Mouse (Mus musculus) C2C12 (cell line): ENCODE results near the gene Inava. TPM values are rescaled to one million over a fixed set of nuclear protein-coding genes. Genes with fewer than 3 reads are reported as not detected.

ENCODE experiments used
- H3K27me3 ChIP-seq: one replicate; pipeline ENCODE4 v1.6.1; 2011; ENCODE audit not compliant: control insufficient read depth, insufficient read depth, insufficient read length
- H3K36me3 ChIP-seq: one replicate; pipeline ENCODE4 v1.6.1; 2011; ENCODE audit not compliant: control insufficient read depth, insufficient read depth
- H3K4me3 ChIP-seq: one replicate; pipeline ENCODE4 v1.5.1; 2011; ENCODE audit warnings: mild to moderate bottlenecking, control low read depth; ENCODE audit not compliant: poor library complexity, insufficient read depth, severe bottlenecking
- H3K79me2 ChIP-seq: one replicate; pipeline ENCODE4 v1.6.1; 2011; ENCODE audit not compliant: control insufficient read depth, insufficient read depth
- H3K79me3 ChIP-seq: one replicate; pipeline ENCODE4 v1.6.1; 2011; ENCODE audit warnings: low read depth, control low read depth
- H3ac ChIP-seq: one replicate; pipeline ENCODE3; 2011; ENCODE audit warnings: low read depth; ENCODE audit not compliant: control insufficient read depth, insufficient read length
- CEBPB ChIP-seq: IDR thresholded peaks from one replicate; pipeline ENCODE4 v1.6.1; 2011; ENCODE audit warnings: low read depth, mild to moderate bottlenecking, control low read depth, moderate library complexity
- CTCF ChIP-seq: IDR thresholded peaks from one replicate; pipeline ENCODE4 v1.5.1; 2011; ENCODE audit not compliant: control insufficient read depth, insufficient read depth, insufficient read length
- FOSL1 ChIP-seq: IDR thresholded peaks from one replicate; pipeline ENCODE4 v1.8.0; 2011; ENCODE audit warnings: mild to moderate bottlenecking, low read length; ENCODE audit not compliant: poor library complexity, insufficient read depth, severe bottlenecking
- MAX ChIP-seq: IDR thresholded peaks from one replicate; pipeline ENCODE4 v1.6.1; 2011; ENCODE audit warnings: mild to moderate bottlenecking, control low read depth
- MYOD1 ChIP-seq: IDR thresholded peaks from one replicate; pipeline ENCODE4 v1.6.1; 2011; ENCODE audit warnings: low read depth; ENCODE audit not compliant: control insufficient read depth, insufficient read length
- MYOG ChIP-seq: IDR thresholded peaks from one replicate; pipeline ENCODE4 v1.6.1; 2011; ENCODE audit not compliant: control insufficient read depth, insufficient read length; ENCODE audit errors: extremely low read depth
- USF1 ChIP-seq: IDR thresholded peaks from one replicate; pipeline ENCODE4 v1.6.1; 2011; ENCODE audit warnings: low read depth, mild to moderate bottlenecking, control low read depth, moderate library complexity
- polyA plus RNA-seq: library from polyadenylated mRNA; unstranded; fragments of >200 nt; fragmentation: generic; extraction: Trizol; gene quantifications from one replicate; pipeline ENCODE4 v1.2.1, GENCODE M21; 2012; ENCODE audit warnings: missing spikeins

Gene Inava
- polyA plus RNA-seq, 1 experiment, result 7.6 TPM

DNA sequence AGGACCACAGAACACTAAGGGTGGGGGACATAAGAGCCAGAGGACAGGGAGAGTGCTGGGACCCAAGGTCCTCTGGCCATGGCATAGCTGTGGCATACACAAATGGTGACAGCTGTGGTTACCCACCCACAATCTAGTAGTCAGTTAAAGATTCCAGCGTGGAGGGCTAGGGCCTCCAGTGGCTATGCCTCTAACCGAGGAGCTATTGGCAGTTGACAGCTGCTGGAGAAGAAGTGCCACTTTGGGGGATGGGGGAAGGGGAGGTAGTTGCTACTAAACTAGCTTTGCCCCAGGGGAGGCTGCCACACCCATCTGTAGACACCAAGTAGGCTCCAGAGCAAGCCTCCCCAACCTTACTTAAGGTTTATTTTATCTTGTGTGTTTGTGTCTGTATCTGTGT lies 19.4 kb upstream of the Inava start:
- Histone ChIP-seq H3K79me2 (no peaks in the 10 kb centered on the region), H3K79me3 (no peaks in the 10 kb centered on the region), H3K4me3 (no peak overlapping the region), H3K27me3 (no peaks in the 10 kb centered on the region), H3ac (no peak overlapping the region), H3K36me3 (no peaks in the 10 kb centered on the region)
- TF ChIP-seq MYOD1 (peak; percentile 84), MAX (no peak), CEBPB (no peak), FOSL1 (no peak)

DNA sequence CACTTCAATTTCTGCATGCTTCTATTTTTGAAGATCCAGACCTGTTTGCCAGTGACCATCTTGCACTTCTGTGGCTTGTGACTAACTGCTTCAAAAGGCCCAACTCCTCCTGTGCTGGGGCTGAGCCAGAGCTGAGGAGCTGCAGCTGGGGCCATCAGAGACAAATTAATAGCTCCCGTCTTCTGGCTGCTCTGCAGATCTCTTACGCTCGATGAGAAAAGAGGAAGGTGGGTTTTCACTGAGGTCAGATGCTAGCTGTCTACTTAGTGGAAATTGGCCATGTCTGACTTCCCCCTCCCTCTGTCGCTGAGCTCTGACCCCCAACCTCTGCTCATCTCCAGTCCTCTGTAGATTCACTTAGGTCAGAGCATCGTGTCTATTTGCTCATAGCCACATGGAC lies 15.6 kb upstream of the Inava start:
- no peaks in the 10 kb centered on the region for H3K36me3 ChIP-seq
- H3K79me2 ChIP-seq, result no peaks in the 10 kb centered on the region
- H3K4me3 ChIP-seq, result no peak overlapping the region
- H3K79me3 ChIP-seq, result no peaks in the 10 kb centered on the region
- TF ChIP-seq MAX, result no peak
- no peak for TF ChIP-seq CTCF
- no peak for TF ChIP-seq CEBPB
- no peak for TF ChIP-seq MYOD1
- TF ChIP-seq USF1, result no peak
- no peak for TF ChIP-seq FOSL1
- H3K27me3 ChIP-seq, result no peaks in the 10 kb centered on the region
- H3ac ChIP-seq, result no peak overlapping the region

DNA sequence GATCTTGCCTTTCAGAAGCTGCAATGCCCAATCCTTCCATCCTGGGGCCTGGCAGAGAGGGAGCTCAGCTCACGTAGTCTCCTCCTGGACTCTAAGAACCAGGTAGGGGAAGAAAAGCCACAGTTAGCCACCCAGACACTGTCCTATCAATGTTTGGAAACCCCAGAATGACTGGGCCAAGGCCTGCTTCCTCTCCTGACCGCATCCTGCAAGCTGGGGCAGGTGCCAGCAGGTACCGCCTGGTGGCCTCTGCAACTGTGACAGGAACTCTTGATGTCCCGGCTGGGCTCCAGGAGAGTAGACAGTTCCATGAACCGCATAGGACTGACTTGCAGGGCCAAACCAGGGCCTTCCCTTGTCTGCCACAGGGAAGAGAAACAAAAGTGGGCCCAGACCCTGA lies 13.3 kb upstream of the Inava start:
- H3ac ChIP-seq, result no peak overlapping the region
- no peaks in the 10 kb centered on the region for H3K36me3 ChIP-seq
- H3K79me3 ChIP-seq, result no peaks in the 10 kb centered on the region
- H3K4me3 ChIP-seq, result no peak overlapping the region
- no peaks in the 10 kb centered on the region for H3K27me3 ChIP-seq
- H3K79me2 ChIP-seq, result no peaks in the 10 kb centered on the region
- TF ChIP-seq CEBPB, result no peak
- no peak for TF ChIP-seq FOSL1
- TF ChIP-seq MYOG, result no peak
- TF ChIP-seq USF1, result no peak
- TF ChIP-seq MYOD1, result no peak
- no peak for TF ChIP-seq CTCF
- no peak for TF ChIP-seq MAX

DNA sequence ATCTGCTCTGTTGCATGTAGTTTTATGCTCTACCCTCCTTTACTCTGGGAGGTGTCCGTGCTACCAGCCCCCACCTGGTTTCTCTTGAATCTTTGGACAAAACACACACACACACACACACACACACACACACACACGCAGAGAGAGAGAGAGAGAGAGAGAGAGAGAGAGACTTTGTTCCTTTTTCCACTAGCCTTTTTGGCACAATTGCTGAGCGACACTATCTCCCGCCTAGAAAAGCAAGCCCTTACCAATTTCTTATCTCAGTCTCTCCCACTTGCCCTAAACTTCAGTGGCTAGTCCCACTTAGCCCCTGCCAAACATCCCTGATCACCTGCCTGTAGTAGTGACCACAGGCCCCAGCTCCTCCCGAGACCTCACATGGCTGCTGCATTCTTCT lies 10.4 kb upstream of the Inava start:
- no peak for TF ChIP-seq FOSL1
- TF ChIP-seq USF1, result no peak
- no peaks in the 10 kb centered on the region for H3K27me3 ChIP-seq
- H3K79me3 ChIP-seq, result no peaks in the 10 kb centered on the region
- no peaks in the 10 kb centered on the region for H3K79me2 ChIP-seq
- no peaks in the 10 kb centered on the region for H3K36me3 ChIP-seq
- no peak overlapping the region for H3ac ChIP-seq
- no peak overlapping the region for H3K4me3 ChIP-seq

DNA sequence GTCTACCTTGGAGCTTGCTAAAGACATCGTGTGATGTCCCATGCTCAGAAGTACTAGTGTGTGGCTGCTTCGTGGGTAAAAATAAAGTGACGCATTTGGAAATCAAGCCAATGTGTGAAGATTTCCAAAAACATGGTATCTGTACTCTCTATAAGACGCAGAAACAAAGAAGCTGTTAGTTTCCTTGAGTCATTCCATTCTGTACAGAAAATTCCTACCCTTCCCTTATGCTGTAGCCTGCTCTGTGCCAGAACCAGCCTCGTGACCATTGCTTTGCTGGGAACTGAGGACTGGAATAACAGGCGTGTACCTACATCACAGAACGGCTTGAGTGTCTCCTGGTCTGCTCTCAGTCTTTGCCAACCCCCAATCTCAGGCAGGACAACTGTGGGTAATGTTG lies 7.7 kb upstream of the Inava start:
- no peaks in the 10 kb centered on the region for H3K79me2 ChIP-seq
- H3K4me3 ChIP-seq, result no peak overlapping the region
- TF ChIP-seq MYOG (no peak), CEBPB (no peak), FOSL1 (no peak), USF1 (no peak), MYOD1 (no peak), MAX (no peak), CTCF (no peak)
- no peak overlapping the region for H3ac ChIP-seq
- no peaks in the 10 kb centered on the region for H3K79me3 ChIP-seq
- H3K27me3 ChIP-seq, result no peaks in the 10 kb centered on the region
- no peaks in the 10 kb centered on the region for H3K36me3 ChIP-seq

DNA sequence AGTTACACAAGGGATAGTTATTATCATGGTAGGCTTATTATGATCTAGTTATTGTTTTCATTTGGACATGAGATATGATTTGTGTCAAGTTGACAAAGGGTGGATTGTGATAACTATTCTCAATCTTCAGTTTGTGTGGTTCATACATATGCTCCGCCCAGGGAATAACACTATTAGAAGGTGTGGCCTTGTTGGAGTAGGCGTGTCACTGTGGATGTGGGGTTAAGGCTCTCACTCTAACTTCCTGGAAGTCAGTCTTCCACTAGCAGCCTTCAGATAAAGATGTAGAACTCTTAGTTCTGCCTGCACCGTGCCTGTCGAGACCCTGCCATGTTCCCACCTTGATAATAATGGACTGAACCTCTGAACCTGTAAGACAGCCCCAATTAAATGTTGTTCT lies 4.4 kb upstream of the Inava start:
- H3K79me2 ChIP-seq, result peaks cover 3% of the 10 kb centered on the region
- no peaks in the 10 kb centered on the region for H3K36me3 ChIP-seq
- H3ac ChIP-seq, result no peak overlapping the region
- H3K79me3 ChIP-seq, result peaks cover under 1% of the 10 kb centered on the region
- H3K27me3 ChIP-seq, result no peaks in the 10 kb centered on the region
- TF ChIP-seq MYOD1, result no peak
- TF ChIP-seq CEBPB, result no peak
- no peak for TF ChIP-seq MYOG
- no peak for TF ChIP-seq FOSL1
- TF ChIP-seq MAX, result no peak
- TF ChIP-seq USF1, result no peak
- TF ChIP-seq CTCF, result no peak
- H3K4me3 ChIP-seq, result no peak overlapping the region
